15 mouse cellular contexts compared by ENCODE assay signal in genomic region chr7:57260201-57260600, GRCm38 (mm10).
"Had no signal": no experiment of that assay in that cellular context is flagged by ENCODE, and none has a peak within 500 bp of the region (broad histone marks: within the 10 kb centered on the region; RNA-seq: fewer than 3 reads in every experiment).

No protein-coding gene starts in this region.

- H3K27ac ChIP-seq: macrophage; midbrain, embryonic 13.5 days; midbrain, embryonic 15.5 days; neural tube, embryonic 12.5 days had no signal

- ATAC-seq: midbrain, embryonic 13.5 days; midbrain, embryonic 15.5 days had no signal

- H3K27me3 ChIP-seq: megakaryocyte, embryonic 14.5 days; midbrain, embryonic 13.5 days; midbrain, embryonic 15.5 days; neural tube, embryonic 12.5 days had no signal

- H3K4me1 ChIP-seq: megakaryocyte, embryonic 14.5 days; midbrain, embryonic 13.5 days; midbrain, embryonic 15.5 days; neural tube, embryonic 12.5 days had no signal

- H3K4me2 ChIP-seq: lung, embryonic 14.5 days; midbrain, embryonic 11.5 days; midbrain, embryonic 13.5 days; midbrain, embryonic 15.5 days; neural tube, embryonic 12.5 days had no signal

- H3K4me3 ChIP-seq: megakaryocyte, embryonic 14.5 days; midbrain, embryonic 13.5 days; midbrain, embryonic 15.5 days; neural tube, embryonic 12.5 days had no signal

- H3K36me3 ChIP-seq: midbrain, embryonic 13.5 days; midbrain, embryonic 15.5 days; neural tube, embryonic 12.5 days had no signal

- H3K9me3 ChIP-seq: midbrain, embryonic 15.5 days; neural tube, embryonic 12.5 days had no signal

- DNase-seq: lung, adult 18-20 months; lung, embryonic 14.5 days; lung, postnatal 10 days; right cerebral cortex, postnatal 25 days; right cerebral cortex, postnatal 4 days; spleen, adult 18-20 months; thymus, adult 18-20 months; thymus, postnatal 14 days; thymus, postnatal 36 days had no signal

- H3K9ac ChIP-seq: lung, embryonic 14.5 days; midbrain, embryonic 13.5 days; midbrain, embryonic 15.5 days; neural tube, embryonic 12.5 days had no signal
